Mouse (Mus musculus) megakaryocyte, embryonic 14.5 days (primary cell): ENCODE data around the gene Olfr901.

Experiments
- FLI1 ChIP-seq: IDR thresholded peaks from 2 replicates; pipeline ENCODE4 v1.6.1; 2012; ENCODE audit warnings: low read length, inconsistent platforms, mixed read lengths
- GATA1 ChIP-seq: IDR thresholded peaks from 3 replicates; pipeline ENCODE4 v1.6.1; 2012; ENCODE audit warnings: mixed read lengths, low read length, inconsistent platforms, borderline replicate concordance

DNA sequence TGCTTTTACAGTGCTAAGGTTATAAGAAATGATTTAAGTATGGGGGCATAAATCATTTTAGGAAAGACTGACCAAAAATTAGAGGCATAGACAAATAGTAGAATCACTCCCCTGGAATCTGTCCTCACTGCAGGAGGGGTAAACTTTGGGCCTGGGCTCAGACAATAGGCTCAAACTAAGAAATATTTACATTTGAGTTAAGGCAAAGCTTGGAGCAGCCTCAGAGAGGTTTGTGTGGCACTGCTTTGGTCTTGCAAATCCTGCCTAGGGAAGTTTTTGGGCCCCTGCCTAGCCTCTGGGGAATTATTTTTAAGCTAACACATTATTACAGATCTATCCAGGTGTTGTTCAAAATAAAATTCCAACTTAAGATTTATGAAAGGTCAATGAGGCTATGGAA lies 5.5 kb upstream of the Olfr901 start:
- TF ChIP-seq GATA1: no peak
- TF ChIP-seq FLI1: no peak
